In the genomic region with DNA sequence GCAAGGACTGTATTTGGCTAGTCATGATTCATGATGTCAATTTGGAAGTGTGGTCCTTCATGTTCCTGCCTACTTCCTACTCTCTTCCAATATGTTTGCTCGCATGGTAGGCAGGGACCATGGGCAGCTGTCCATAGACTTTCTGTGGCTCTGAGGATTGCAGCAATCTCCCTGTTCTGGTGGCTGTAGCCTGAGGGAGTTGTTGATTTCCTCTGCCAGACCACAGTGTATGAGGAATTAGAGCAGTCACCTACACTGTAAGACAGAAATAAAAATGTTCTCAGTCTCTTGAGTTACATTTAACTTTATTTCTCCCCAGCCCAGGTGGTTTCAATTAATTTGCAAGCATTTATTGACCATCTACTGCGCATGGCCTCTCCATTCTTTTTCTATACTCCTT, we compare ENCODE assay signal across 23 mouse cellular contexts.
A peak's percentile ranks its signal among the peaks of the same experiment; 100 is the strongest.
DNase-seq lines count a peak whose midpoint lies in the region; ATAC-seq lines count a peak whose summit lies in the region.
"Had no signal": no experiment of that assay in that cellular context is flagged by ENCODE, and none has a peak within 500 bp of the region (broad histone marks: within the 10 kb centered on the region; RNA-seq: fewer than 3 reads in every experiment).

No protein-coding gene starts in this region.

- peak; percentile 1 for DNase-seq in adrenal gland, adult 2 months
- no peak for DNase-seq in adrenal gland, postnatal 25 days
- DNase-seq in 3T3-L1 (ENCODE audit: low read depth, low spot score) (peak; percentile 68), NIH3T3 (ENCODE audit: low read depth) (peak; percentile 66)
- no peak for DNase-seq in right cerebral cortex, postnatal 14 days
- DNase-seq: adrenal gland, postnatal 36 days; cerebellum, adult 18-20 months; cerebellum, adult 9-10 months; cerebellum, postnatal 14 days; forebrain, postnatal 0 days; gastrocnemius, postnatal 10 days; gastrocnemius, postnatal 36 days; heart, adult 2 months; heart, postnatal 14 days; heart, postnatal 4 days; kidney, adult 18-20 months had no signal

- no peak for ATAC-seq in activated CD4-positive, CD25-positive, alpha-beta regulatory T cell, adult 4 months
- ATAC-seq: CD4-positive, CD25-positive, alpha-beta regulatory T cell, adult 4 months; forebrain, embryonic 14.5 days; forebrain, postnatal 0 days; hindbrain, postnatal 0 days; inflammation-experienced regulatory T-cells, adult 6 months; intestine, embryonic 16.5 days; Patski had no signal

Comparison
In these comparisons a context has a peak if more than half of its experiments do, and no peak if none do; other contexts are left out.
1. DNase-seq: peak in adrenal gland, adult 2 months (single experiment), 3T3-L1 (single experiment) and NIH3T3 (single experiment); none in adrenal gland, postnatal 25 days (single experiment) and right cerebral cortex, postnatal 14 days (single experiment).